Mouse (Mus musculus): ENCODE data around the gene Gm13128. TPM values are rescaled to one million over a fixed set of nuclear protein-coding genes. Genes with fewer than 3 reads are reported as not detected.
"Not testable (repeated sequence)": the region's sequence is repeated elsewhere in the genome, so short reads cannot be mapped to it uniquely, and the experiment has no call there.

Gm13128 gene
- total RNA-seq (2014; rRNA removed): not detected in 2 replicates
- polyA plus RNA-seq (2015; fragmentation: Nextera tagmentation; extraction: Ambion mirVana): not detected in 2 replicates

DNA sequence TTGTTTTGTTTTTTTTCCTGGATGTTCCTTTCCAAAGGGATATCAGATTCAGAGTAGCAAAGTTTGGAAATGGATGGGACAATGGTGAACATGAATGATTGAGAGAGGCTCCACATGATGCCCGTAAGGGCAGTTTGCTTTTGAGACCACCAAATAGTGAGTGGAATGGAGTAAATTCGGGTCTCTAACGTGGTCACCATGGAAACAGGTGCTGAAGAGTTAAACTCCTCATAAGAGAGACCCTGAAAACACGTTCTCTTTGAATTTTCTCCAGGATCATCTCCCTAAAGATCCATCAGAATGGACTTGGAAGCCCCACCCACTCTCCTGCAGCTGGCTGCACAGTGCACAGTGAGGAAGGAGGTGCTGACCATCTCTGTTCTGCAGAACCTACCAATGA, at the start of gene Gm13128:
Gene Gm13128, plus strand, starts transcription at position 301 of the 400 bp plus-strand sequence.
- H3K4me1 ChIP-seq (ENCODE audit: insufficient read depth, low read length); ATAC-seq; H3K27me3 ChIP-seq (ENCODE audit: insufficient read depth, low read length); H3K9ac ChIP-seq (replicated peaks; ENCODE audit: low read length); H3K27ac ChIP-seq; H3K4me2 ChIP-seq (ENCODE audit: low read depth, low read length); H3K36me3 ChIP-seq (ENCODE audit: insufficient read depth, low read length); H3K9me3 ChIP-seq (ENCODE audit: low read length); DNase-seq (ENCODE audit: low spot score); H3K4me3 ChIP-seq (ENCODE audit: low read length): not testable (repeated sequence)
- 56% methylated on average over 4 of the region's 4 CpGs for WGBS

GRCm38 (mm10) chr4:144280388-144280787, 49.7 kb upstream of the Gm13128 start, which contains the start of gene Pramel5:
Pramel5 (minus strand) TSS chr4:144280488.
- not testable (repeated sequence) for ATAC-seq

DNA sequence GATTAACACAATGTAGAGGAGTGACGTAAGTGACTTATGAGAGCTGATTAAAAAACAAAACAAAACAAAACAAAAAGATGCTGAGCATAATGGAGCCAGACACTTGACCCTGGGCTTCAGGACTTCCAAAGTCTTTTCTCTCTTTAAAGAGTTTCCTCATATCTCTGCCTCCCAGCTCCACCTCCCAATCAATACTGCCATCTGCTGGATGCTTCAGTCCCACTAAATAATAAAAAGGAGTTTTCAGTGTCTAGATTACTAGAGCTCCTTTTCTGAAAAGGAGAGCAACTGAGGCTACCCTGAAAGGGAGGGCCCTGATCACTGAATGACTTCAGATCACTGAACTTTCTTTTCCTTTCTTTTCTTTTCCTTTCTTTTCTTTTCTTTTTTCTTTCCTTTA, 30.6 kb upstream of the Gm13128 start:
- H3K36me3 ChIP-seq (ENCODE audit: insufficient read depth, low read length); H3K9ac ChIP-seq (replicated peaks; ENCODE audit: low read length); H3K27ac ChIP-seq; H3K9me3 ChIP-seq (ENCODE audit: low read length); ATAC-seq; H3K4me2 ChIP-seq (ENCODE audit: low read depth, low read length); H3K27me3 ChIP-seq (ENCODE audit: insufficient read depth, low read length); H3K4me3 ChIP-seq (ENCODE audit: low read length); H3K4me1 ChIP-seq (ENCODE audit: insufficient read depth, low read length); DNase-seq (ENCODE audit: low spot score): not testable (repeated sequence)
- WGBS: 51% methylated on average over 1 of the region's 1 CpGs

More at GRCm38 (mm10) chr4:144280388-144280787, 49.7 kb upstream of the Gm13128 start, which contains the start of gene Pramel5:
- not testable (repeated sequence) for H3K9ac ChIP-seq (replicated peaks; ENCODE audit: low read length); H3K9me3 ChIP-seq (ENCODE audit: low read length); H3K4me3 ChIP-seq (ENCODE audit: low read length); DNase-seq (ENCODE audit: low spot score); H3K4me1 ChIP-seq (ENCODE audit: insufficient read depth, low read length); H3K27ac ChIP-seq; H3K36me3 ChIP-seq (ENCODE audit: insufficient read depth, low read length); H3K4me2 ChIP-seq (ENCODE audit: low read depth, low read length); H3K27me3 ChIP-seq (ENCODE audit: insufficient read depth, low read length)
- WGBS: 71% methylated on average over 1 of the region's 1 CpGs

DNA sequence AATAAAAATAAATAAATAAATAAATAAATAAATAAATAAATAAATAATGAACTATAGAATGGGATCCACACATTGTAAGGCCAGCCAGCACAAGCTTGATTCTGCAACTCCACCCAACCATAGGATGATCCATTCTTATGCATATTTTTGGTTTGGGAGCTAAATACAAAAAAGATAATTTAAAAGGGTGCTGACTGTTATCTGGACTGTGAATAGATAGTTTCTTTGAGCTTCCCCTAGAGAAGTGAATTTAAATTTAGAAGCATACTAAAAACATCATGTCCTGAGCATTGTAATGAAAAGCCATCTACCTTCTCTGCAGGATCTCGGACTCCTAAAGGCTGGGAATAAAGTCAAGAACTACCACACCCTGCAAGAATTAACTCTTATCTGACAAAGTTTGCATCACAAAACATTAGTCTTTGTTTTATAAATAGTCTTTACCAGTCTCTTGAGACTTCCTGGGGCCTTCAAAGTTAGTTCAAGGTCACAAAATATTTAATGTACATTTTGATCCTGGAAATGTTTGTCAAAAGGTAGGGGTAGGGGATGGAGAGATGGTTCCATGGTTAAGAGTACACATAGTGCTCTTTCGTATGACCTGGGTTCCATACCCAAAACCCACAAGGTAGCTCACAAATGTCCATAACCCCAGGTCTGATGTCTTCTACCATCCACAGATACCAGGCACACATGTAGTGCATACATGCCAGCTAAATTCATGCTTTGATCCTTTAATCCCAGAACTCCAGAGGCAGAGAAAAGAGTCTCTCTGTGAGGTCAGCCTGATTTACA, 17.2 kb upstream of the Gm13128 start:
- not testable (repeated sequence) for H3K4me1 ChIP-seq (ENCODE audit: insufficient read depth, low read length); DNase-seq (ENCODE audit: low spot score); H3K4me3 ChIP-seq (ENCODE audit: low read length); ATAC-seq; H3K27ac ChIP-seq; H3K9ac ChIP-seq (replicated peaks; ENCODE audit: low read length); H3K36me3 ChIP-seq (ENCODE audit: insufficient read depth, low read length); H3K27me3 ChIP-seq (ENCODE audit: insufficient read depth, low read length); H3K4me2 ChIP-seq (ENCODE audit: low read depth, low read length); H3K9me3 ChIP-seq (ENCODE audit: low read length)
- 81% methylated on average over 2 of the region's 2 CpGs for WGBS

GRCm38 (mm10) chr4:144335856-144336255, 5.8 kb downstream of the Gm13128 start:
- not testable (repeated sequence) for H3K9ac ChIP-seq (replicated peaks; ENCODE audit: low read length); H3K4me2 ChIP-seq (ENCODE audit: low read depth, low read length); DNase-seq (ENCODE audit: low spot score); H3K4me1 ChIP-seq (ENCODE audit: insufficient read depth, low read length); H3K27me3 ChIP-seq (ENCODE audit: insufficient read depth, low read length); H3K27ac ChIP-seq; H3K4me3 ChIP-seq (ENCODE audit: low read length); H3K36me3 ChIP-seq (ENCODE audit: insufficient read depth, low read length); H3K9me3 ChIP-seq (ENCODE audit: low read length); ATAC-seq
- 90% methylated on average over 2 of the region's 3 CpGs for WGBS

DNA sequence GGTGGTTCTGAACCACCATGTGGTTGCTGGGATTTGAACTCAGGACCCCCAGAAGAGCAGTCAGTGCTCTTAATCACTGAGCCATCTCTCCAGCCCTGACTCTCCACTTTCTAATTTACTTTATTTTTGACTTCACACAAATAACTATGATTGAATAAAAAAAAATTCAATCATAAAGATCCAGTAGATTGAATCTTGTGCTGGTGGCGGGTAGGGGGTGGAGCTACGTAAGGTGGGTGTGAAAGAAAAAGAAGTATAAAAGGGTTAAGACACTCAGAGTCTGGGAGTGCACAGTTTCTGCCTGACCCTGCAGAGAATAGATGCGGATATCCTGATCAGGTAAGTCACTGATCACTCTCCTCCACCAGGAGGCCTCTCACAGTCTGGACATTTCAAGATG, 27.6 kb downstream of the Gm13128 start, which contains the start of gene Gm13119:
Gene Gm13119, plus strand, starts transcription at position 301 of the 400 bp plus-strand sequence.
- H3K36me3 ChIP-seq (ENCODE audit: insufficient read depth, low read length); H3K4me1 ChIP-seq (ENCODE audit: insufficient read depth, low read length); H3K4me2 ChIP-seq (ENCODE audit: low read depth, low read length); H3K27me3 ChIP-seq (ENCODE audit: insufficient read depth, low read length); H3K27ac ChIP-seq; H3K4me3 ChIP-seq (ENCODE audit: low read length); ATAC-seq; DNase-seq (ENCODE audit: low spot score); H3K9me3 ChIP-seq (ENCODE audit: low read length); H3K9ac ChIP-seq (replicated peaks; ENCODE audit: low read length): not testable (repeated sequence)
- 87% methylated on average over 3 of the region's 3 CpGs for WGBS

- Histone ChIP-seq H3K9ac (replicated peaks; ENCODE audit: low read length) (no peak within 1 kb of the TSS), H3K4me3 (ENCODE audit: low read length) (no peak within 1 kb of the TSS), H3K4me2 (ENCODE audit: low read depth, low read length) (no peak within 1 kb of the TSS), H3K27me3 (ENCODE audit: insufficient read depth, low read length) (no peaks in the 10 kb centered on the region), H3K4me1 (ENCODE audit: insufficient read depth, low read length) (no peaks in the 10 kb centered on the region), H3K36me3 (ENCODE audit: insufficient read depth, low read length) (no peaks in the 10 kb centered on the region), H3K9me3 (ENCODE audit: low read length) (peaks cover 20% of the 10 kb centered on the region), H3K27ac (no peak within 1 kb of the TSS)
- DNase-seq (ENCODE audit: low spot score) (no peak), ATAC-seq (no peak)
- no peak for TF ChIP-seq CTCF (IDR thresholded peaks at IDR 0.05; ENCODE audit: low read depth)
- 56% methylated on average over 2 of the region's 2 CpGs for WGBS
Measured at GRCm38 (mm10) chr4:144377911-144378310, 47.9 kb downstream of the Gm13128 start, which contains the start of gene Pramef20. Pramef20 (minus strand) TSS chr4:144377933.

Other genes starting within 250 kb of the Gm13128 start
- gene Gm13102, start 223.8 kb upstream of the Gm13128 start, total RNA-seq (2014; rRNA removed): not detected in 2 replicates
- not detected in 2 replicates for gene Gm13102, start 223.8 kb upstream of the Gm13128 start, polyA plus RNA-seq (2015; fragmentation: Nextera tagmentation; extraction: Ambion mirVana)
- not detected in 2 replicates for gene Oog3, start 167.6 kb upstream of the Gm13128 start, total RNA-seq (2014; rRNA removed)
- gene Oog3, start 167.6 kb upstream of the Gm13128 start, polyA plus RNA-seq (2015; fragmentation: Nextera tagmentation; extraction: Ambion mirVana): not detected in 2 replicates
- gene Oog2, start 139.5 kb upstream of the Gm13128 start, total RNA-seq (2014; rRNA removed): not detected in 2 replicates
- gene Oog2, start 139.5 kb upstream of the Gm13128 start, polyA plus RNA-seq (2015; fragmentation: Nextera tagmentation; extraction: Ambion mirVana): not detected in 2 replicates
- not detected in 2 replicates for gene C87977, start 116.9 kb upstream of the Gm13128 start, total RNA-seq (2014; rRNA removed)
- gene C87977, start 116.9 kb upstream of the Gm13128 start, polyA plus RNA-seq (2015; fragmentation: Nextera tagmentation; extraction: Ambion mirVana): not detected in 2 replicates
- not detected in 2 replicates for gene Pramel5, start 49.8 kb upstream of the Gm13128 start, total RNA-seq (2014; rRNA removed)
- gene Pramel5, start 49.8 kb upstream of the Gm13128 start, polyA plus RNA-seq (2015; fragmentation: Nextera tagmentation; extraction: Ambion mirVana): not detected in 2 replicates
- not detected in 2 replicates for gene Gm13119, start 27.7 kb downstream of the Gm13128 start, total RNA-seq (2014; rRNA removed)
- not detected in 2 replicates for gene Gm13119, start 27.7 kb downstream of the Gm13128 start, polyA plus RNA-seq (2015; fragmentation: Nextera tagmentation; extraction: Ambion mirVana)
- gene Pramef20, start 47.7 kb downstream of the Gm13128 start, total RNA-seq (2014; rRNA removed): not detected in 2 replicates
- not detected in 2 replicates for gene Pramef20, start 47.7 kb downstream of the Gm13128 start, polyA plus RNA-seq (2015; fragmentation: Nextera tagmentation; extraction: Ambion mirVana)
- not detected in 2 replicates for gene Pramef12, start 78.2 kb downstream of the Gm13128 start, total RNA-seq (2014; rRNA removed)
- not detected in 2 replicates for gene Pramef12, start 78.2 kb downstream of the Gm13128 start, polyA plus RNA-seq (2015; fragmentation: Nextera tagmentation; extraction: Ambion mirVana)
- not detected in 2 replicates for gene 1700012P22Rik, start 108.5 kb downstream of the Gm13128 start, total RNA-seq (2014; rRNA removed)
- gene 1700012P22Rik, start 108.5 kb downstream of the Gm13128 start, polyA plus RNA-seq (2015; fragmentation: Nextera tagmentation; extraction: Ambion mirVana): 0.15 and 0.49 TPM in 2 replicates
- gene Gm9944, start 123.1 kb downstream of the Gm13128 start, total RNA-seq (2014; rRNA removed): not detected in 2 replicates
- not detected in 2 replicates for gene Gm9944, start 123.1 kb downstream of the Gm13128 start, polyA plus RNA-seq (2015; fragmentation: Nextera tagmentation; extraction: Ambion mirVana)
- not detected in 2 replicates for gene Aadacl3, start 133.5 kb downstream of the Gm13128 start, total RNA-seq (2014; rRNA removed)
- not detected in 2 replicates for gene Aadacl3, start 133.5 kb downstream of the Gm13128 start, polyA plus RNA-seq (2015; fragmentation: Nextera tagmentation; extraction: Ambion mirVana)
- gene 9430007A20Rik, start 189.6 kb downstream of the Gm13128 start, total RNA-seq (2014; rRNA removed): not detected in 2 replicates
- gene 9430007A20Rik, start 189.6 kb downstream of the Gm13128 start, polyA plus RNA-seq (2015; fragmentation: Nextera tagmentation; extraction: Ambion mirVana): not detected in 2 replicates
- gene Gm13124, start 234.9 kb downstream of the Gm13128 start, total RNA-seq (2014; rRNA removed): not detected in 2 replicates
- not detected in 2 replicates for gene Gm13124, start 234.9 kb downstream of the Gm13128 start, polyA plus RNA-seq (2015; fragmentation: Nextera tagmentation; extraction: Ambion mirVana)